Mouse (Mus musculus): ENCODE measurements at regions not wholly inside any gene's neighbourhood (a gene's known extent, or its start where the extent isn't known, plus 50 kb on each side); places are given as distances from the start of the nearest gene placed in this dataset.

DNA sequence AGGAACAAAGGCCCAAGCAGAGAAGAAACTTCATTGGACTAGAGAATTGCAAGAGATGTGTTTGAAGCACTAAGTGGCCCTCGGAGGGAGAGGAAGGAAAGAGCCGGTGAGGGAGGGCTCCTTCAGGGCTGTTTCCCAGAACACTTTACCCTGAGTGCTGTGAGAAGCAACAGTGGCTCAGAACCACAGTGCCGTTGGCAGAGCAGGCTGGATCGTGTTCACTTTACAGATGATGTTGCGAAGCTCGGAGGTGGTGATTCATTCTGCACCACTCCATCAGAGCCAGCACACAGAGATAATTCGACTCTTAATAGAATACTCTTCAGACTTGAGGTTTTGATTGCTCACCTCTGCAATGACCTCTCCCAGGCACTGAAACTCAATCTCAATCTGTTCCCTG, 58.2 kb upstream of the Cep78 start:
- TF ChIP-seq CTCF (IDR thresholded peaks at IDR 0.05): no peak
- Histone ChIP-seq H3K27ac (no peak overlapping the region), H3K4me3 (no peak overlapping the region)
- intact Hi-C loops (cut with DNase I): no loop called here
- DNase-seq: no peak

DNA sequence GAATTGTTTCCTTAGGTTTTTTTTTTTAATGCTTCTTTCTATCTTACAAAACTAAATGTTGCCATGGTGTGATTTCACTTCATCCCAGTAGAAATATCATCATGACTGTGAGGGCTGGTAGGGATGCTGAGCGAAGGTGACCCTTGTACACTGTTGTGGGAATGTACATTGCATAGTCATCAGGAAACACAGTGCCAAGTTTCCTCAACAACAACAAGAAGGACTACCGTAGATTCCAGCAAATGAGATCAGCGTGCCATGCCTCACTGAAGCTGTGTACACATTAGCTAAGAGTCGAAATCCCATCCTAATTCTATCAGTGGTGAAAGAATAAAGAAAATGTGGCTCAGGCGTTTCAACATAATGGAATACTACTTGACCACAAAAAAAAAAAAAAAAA, 57.1 kb upstream of the Cep78 start:
- TF ChIP-seq CTCF (IDR thresholded peaks at IDR 0.05): no peak
- DNase-seq: no peak
- intact Hi-C loops (cut with DNase I): no loop called here
- Histone ChIP-seq H3K4me3 (no peak overlapping the region), H3K27ac (no peak overlapping the region)

DNA sequence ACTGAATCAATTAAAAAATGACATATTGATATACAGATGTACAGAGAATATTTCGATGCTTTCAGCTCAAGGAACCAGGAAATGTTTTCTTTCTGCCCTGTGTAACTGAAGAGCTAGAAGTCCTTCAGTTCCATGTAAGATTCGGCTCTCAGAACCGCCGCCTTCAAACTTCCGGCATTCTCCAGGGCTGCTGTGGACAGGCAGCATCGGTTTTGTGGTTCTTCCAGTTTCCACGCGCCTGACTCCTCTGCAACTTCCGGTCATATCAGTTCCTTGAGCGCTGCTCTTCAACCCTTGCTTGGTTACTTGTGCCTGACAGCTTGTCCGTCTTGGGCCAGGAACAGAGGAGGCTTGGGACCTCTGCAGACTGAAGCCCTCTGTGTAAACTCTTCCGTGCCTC, 53.0 kb upstream of the Cep78 start:
- Histone ChIP-seq H3K4me3 (no peak overlapping the region), H3K27ac (no peak overlapping the region)
- no peak for TF ChIP-seq CTCF (IDR thresholded peaks at IDR 0.05)
- no peak for DNase-seq
- intact Hi-C loops (cut with DNase I): no loop called here

All from gastrocnemius, adult 2 months (tissue).